Mouse (Mus musculus): ENCODE data around the gene Etv6. TPM values are rescaled to one million over a fixed set of nuclear protein-coding genes. Genes with fewer than 3 reads are reported as not detected.

Gene Etv6
- 15.1 TPM for polyA plus RNA-seq (2014; fragmentation: Illumina TruSeq; extraction: RNeasy Lipid Tissue Mini Kit (QIAGEN cat#74804); ENCODE audit: low read depth, low replicate concordance)

GRCm38 (mm10) chr6:134035490-134036405 is at the start of gene Etv6:
Gene Etv6 (plus strand): TSS chr6:134035700.

Other genes with a start within 250 kb of the Etv6 start
- 3.7 TPM for gene Kap, start 181.9 kb upstream of the Etv6 start, polyA plus RNA-seq (2014; fragmentation: Illumina TruSeq; extraction: RNeasy Lipid Tissue Mini Kit (QIAGEN cat#74804); ENCODE audit: low read depth, low replicate concordance)

All from adipose tissue, adult 10 weeks (tissue).